Mouse (Mus musculus): ENCODE measurements around the gene Zfp292. TPM values are rescaled to one million over a fixed set of nuclear protein-coding genes. Genes with fewer than 3 reads are reported as not detected.
A peak's percentile ranks its signal among the peaks of the same experiment; 100 is the strongest.

The Zfp292 gene
- polyA plus RNA-seq, 3 experiments from 2014 or later, result 14.8 to 28.0 (median 25.1) TPM

- peak; percentile 45 for ATAC-seq
These were observed 430 bp downstream of the Zfp292 start for GRCm38 (mm10) chr4:34882291-34882769.

GRCm38 (mm10) chr4:34881851-34882250, 909 bp downstream of the Zfp292 start:
- ATAC-seq, result no peak

GRCm38 (mm10) chr4:34880921-34881650, 1.7 kb downstream of the Zfp292 start:
- ATAC-seq, result peak; percentile 67

- ATAC-seq, result no peak
These were observed 8.5 kb downstream of the Zfp292 start for GRCm38 (mm10) chr4:34874234-34874633.

GRCm38 (mm10) chr4:34872896-34873495, 9.8 kb downstream of the Zfp292 start:
- ATAC-seq, result no peak

- ATAC-seq, result no peak
These were observed 12.9 kb downstream of the Zfp292 start for GRCm38 (mm10) chr4:34869813-34870212.

GRCm38 (mm10) chr4:34861438-34861837, 21.3 kb downstream of the Zfp292 start:
- no peak for ATAC-seq

- ATAC-seq, result no peak
These were observed 23.3 kb downstream of the Zfp292 start for GRCm38 (mm10) chr4:34859416-34859815.

- no peak for ATAC-seq
These were observed 23.9 kb downstream of the Zfp292 start for GRCm38 (mm10) chr4:34858903-34859302.

- no peak for ATAC-seq
These were observed 26.8 kb downstream of the Zfp292 start for GRCm38 (mm10) chr4:34855966-34856365.

- ATAC-seq, result no peak
These were observed 30.7 kb downstream of the Zfp292 start for GRCm38 (mm10) chr4:34852051-34852450.

GRCm38 (mm10) chr4:34850156-34850555, 32.6 kb downstream of the Zfp292 start:
- ATAC-seq, result no peak

GRCm38 (mm10) chr4:34847679-34848309, 35.0 kb downstream of the Zfp292 start:
- ATAC-seq, result peak; percentile 55

- ATAC-seq, result no peak
These were observed 38.9 kb downstream of the Zfp292 start for GRCm38 (mm10) chr4:34843839-34844238.

GRCm38 (mm10) chr4:34842826-34843225, 39.9 kb downstream of the Zfp292 start:
- no peak for ATAC-seq

GRCm38 (mm10) chr4:34831496-34831895, 51.3 kb downstream of the Zfp292 start:
- no peak for ATAC-seq

- ATAC-seq, result no peak
These were observed 53.3 kb downstream of the Zfp292 start for GRCm38 (mm10) chr4:34829456-34829855.

GRCm38 (mm10) chr4:34823901-34824300, 58.9 kb downstream of the Zfp292 start:
- no peak for ATAC-seq

GRCm38 (mm10) chr4:34819904-34820303, 62.9 kb downstream of the Zfp292 start:
- no peak for ATAC-seq

GRCm38 (mm10) chr4:34801166-34802034, 81.4 kb downstream of the Zfp292 start:
- no peak for ATAC-seq

- no peak for ATAC-seq
These were observed 84.8 kb downstream of the Zfp292 start for GRCm38 (mm10) chr4:34798005-34798404.

- no peak for ATAC-seq
These were observed 85.3 kb downstream of the Zfp292 start for GRCm38 (mm10) chr4:34797294-34797983.
